Mouse (Mus musculus): ENCODE results near the gene Epb41l2. TPM values are rescaled to one million over a fixed set of nuclear protein-coding genes. Genes with fewer than 3 reads are reported as not detected.

The Epb41l2 gene
- total RNA-seq (2015; ENCODE audit: low replicate concordance) = 11.5 and 13.6 TPM in 2 replicates
- total RNA-seq (2017; ENCODE audit: low replicate concordance) = 6.0 and 8.3 TPM in 2 replicates

DNA sequence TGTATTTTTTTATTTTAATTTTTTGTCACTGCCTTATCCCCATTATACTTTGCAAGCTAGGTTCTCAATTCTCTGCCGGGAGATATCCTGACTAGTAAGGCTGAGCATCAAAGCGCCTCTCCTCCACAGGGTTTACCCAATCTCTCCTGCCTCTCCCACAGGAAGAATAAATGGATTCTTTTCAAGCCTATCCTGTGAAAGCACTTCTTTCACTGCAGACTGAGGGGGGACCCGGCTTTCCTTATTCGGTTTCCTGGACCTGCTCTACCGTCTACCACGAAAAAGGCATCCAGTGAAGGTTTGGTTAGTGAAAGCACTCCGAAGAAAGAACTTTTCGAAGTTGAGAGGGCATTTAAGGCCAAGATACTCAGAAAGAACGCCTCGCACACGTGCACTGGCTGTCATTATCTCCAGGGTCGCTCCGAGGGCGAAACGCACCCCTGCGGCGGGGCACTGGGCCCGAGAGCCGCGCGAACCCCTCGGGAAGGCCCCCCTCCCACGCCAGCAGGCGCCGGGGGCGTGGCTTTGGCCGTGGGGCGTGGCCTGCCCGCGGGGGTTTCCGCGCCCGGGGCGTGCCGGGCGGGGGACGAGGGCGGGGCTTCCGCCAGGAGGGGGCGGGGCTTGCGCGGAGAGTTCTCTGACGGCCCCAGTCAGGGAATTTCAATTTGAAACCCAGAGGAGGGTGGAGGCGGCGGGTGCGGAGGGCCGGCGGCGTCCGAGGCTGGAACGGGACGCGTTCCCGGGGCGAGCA lies at the start of gene Epb41l2:
Gene Epb41l2, plus strand, starts transcription at position 591 of the 751 bp plus-strand sequence.
- peak; percentile 73 for ATAC-seq (replicated peaks; ENCODE audit: low FRiP score, poor library complexity, severe bottlenecking)

DNA sequence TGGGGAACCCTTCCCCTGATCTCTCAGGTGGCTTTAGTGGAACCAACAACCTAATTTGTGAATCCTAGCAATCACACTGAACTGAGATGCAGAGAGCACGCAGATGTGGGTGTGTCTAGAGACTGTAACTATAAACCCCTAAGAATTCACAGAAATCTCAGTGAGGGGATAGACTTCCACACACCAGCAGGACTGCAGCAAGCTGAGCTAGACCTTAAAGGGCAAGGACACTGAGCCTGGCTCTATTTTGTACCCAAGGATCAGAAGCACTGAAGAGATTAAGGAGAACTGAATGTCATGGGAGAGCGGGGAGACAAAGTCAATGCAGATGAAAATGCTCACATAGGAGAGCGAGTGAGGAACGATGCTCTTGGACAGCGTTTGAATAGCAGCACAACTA lies 49.6 kb upstream of the Epb41l2 start:
- ATAC-seq (replicated peaks; ENCODE audit: low FRiP score, poor library complexity, severe bottlenecking) = no peak

- ATAC-seq (replicated peaks; ENCODE audit: low FRiP score, poor library complexity, severe bottlenecking) = no peak
Measured at GRCm38 (mm10) chr10:25310736-25311135, 48.9 kb upstream of the Epb41l2 start.

GRCm38 (mm10) chr10:25311554-25312212 lies 47.9 kb upstream of the Epb41l2 start:
- ATAC-seq (replicated peaks; ENCODE audit: low FRiP score, poor library complexity, severe bottlenecking) = no peak

DNA sequence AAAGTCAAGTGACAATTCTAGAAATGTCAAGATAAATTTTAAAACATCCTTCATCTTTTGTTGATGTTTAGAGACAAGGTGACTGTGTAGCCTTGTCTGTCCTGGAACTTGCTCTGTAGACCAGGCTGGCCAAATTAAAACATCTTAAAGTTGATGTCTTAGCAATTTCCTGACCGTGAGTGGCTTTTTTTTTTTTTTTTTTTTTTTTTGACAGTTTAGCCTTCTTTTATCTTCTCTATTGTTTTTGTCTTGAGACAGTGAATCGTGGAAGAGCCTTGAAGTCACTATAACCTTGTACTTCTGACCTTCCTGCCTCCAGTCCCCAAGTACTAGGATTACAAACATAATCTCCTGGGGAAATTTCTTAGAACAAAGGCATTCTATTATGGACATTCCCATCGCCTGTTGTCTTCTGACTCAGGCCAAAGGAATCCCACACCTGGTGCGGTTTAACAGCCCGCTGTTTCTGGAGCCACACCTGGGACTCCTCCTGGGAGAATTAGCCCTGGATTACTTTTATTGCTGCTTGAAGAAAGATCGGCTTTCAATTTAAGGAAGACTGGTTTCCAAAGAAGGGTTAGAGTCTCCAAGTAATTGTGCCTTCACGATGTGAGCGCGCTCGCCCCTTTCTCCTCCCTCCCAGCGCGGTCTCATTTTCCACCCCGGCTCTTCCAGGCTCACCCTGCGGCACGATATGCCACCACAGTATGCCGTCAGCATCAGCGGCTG lies 45.6 kb upstream of the Epb41l2 start:
- no peak for ATAC-seq (replicated peaks; ENCODE audit: low FRiP score, poor library complexity, severe bottlenecking)

DNA sequence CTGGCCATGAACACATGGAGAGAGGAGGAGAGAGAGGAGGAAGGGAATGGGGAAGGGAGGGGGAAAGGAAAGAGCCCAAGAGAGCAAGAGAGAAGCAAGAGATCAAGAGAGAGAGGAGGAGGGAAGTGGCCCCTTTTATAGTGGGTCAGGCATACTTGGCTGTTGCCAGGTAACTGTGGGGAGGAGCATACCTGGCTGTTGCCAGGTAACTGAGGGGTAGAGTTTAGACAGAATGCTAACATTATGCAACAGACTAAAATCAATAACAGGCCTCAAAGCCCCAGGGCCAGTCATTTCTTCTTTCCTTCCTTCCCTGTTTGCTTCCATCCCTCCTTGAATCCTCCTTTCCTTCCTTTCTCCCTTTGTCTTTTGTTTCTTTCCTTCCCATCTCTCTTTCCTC lies 41.9 kb upstream of the Epb41l2 start:
- ATAC-seq (replicated peaks; ENCODE audit: low FRiP score, poor library complexity, severe bottlenecking) = no peak

- ATAC-seq (replicated peaks; ENCODE audit: low FRiP score, poor library complexity, severe bottlenecking) = no peak
Measured at GRCm38 (mm10) chr10:25318405-25318804, 41.2 kb upstream of the Epb41l2 start.

DNA sequence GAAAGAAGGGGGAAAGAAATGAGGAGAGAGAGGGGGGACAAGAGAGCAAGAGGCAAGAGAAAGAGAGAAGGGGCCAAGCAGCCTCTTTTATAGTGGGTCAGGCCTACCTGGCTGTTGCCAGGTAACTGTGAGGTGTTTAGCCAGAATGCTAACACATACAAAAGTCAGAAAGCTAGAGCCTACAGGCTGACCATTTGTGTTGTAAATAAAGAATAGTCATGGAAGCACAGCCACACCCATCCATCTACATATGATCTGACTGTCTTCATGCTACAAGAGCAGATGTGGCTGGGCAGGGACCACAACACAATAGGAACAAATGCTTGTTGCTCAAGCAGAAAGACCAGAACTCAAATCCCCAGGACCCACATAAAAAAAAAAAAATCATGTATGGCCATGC lies 40.1 kb upstream of the Epb41l2 start:
- no peak for ATAC-seq (replicated peaks; ENCODE audit: low FRiP score, poor library complexity, severe bottlenecking)

- no peak for ATAC-seq (replicated peaks; ENCODE audit: low FRiP score, poor library complexity, severe bottlenecking)
Measured at GRCm38 (mm10) chr10:25321198-25321597, 38.4 kb upstream of the Epb41l2 start.

GRCm38 (mm10) chr10:25325690-25326089 lies 33.9 kb upstream of the Epb41l2 start:
- ATAC-seq (replicated peaks; ENCODE audit: low FRiP score, poor library complexity, severe bottlenecking) = no peak

DNA sequence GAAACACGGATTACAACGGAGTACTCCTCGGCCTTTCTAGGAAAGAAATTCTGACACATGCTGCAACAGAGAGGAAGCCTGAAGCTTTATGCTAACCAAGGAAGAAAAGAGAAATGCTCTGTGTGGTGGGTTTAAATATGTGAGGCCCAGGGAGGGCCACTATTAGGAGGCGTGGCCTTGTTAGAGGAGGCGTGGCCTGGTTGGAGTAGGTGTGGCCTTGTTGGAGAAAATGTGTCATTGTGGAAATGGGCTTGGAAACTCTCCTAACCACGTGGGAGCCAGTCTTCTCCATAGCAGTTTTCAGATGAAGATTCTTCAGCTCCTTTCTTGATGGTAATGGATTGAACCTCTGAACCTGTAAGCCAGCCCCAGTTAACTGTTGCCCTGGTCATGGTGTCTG lies 32.1 kb upstream of the Epb41l2 start:
- no peak for ATAC-seq (replicated peaks; ENCODE audit: low FRiP score, poor library complexity, severe bottlenecking)

- ATAC-seq (replicated peaks; ENCODE audit: low FRiP score, poor library complexity, severe bottlenecking) = no peak; the same call in 1 of the 2 replicates
Measured at GRCm38 (mm10) chr10:25330094-25330493, 29.5 kb upstream of the Epb41l2 start.

DNA sequence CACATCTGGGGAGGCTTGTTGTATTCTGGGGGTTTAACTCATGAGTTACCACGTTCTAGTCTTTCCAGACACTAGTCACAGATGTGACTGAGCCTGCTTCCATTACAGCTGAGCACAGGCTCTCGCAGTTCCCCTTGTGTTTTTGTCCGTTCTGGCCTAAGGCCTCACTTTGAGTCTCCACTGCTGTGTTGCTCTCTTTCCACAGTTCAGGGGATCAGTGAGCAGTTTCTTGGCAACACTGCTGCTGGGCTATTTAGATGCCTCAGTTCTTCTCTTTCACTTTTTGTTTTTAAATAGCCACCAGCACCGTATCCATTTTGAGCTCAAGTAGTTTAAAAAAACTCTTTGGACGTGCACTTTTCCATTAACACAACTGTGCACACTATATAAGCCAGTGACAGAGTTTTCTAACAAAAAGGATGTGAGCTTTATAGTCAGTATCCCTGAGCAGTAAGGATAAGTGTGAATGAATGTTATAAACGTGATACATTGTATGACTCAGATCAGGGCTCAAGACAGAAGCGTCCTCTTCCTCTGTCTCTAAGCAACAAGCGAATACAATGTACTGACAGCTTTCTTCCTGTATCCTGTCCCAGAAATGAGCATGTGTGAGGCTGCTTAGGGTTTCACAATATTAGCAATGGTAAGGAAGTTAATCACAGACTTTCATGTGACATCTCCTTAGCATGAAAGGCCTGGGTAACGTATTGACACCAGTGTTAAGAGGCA lies 28.1 kb upstream of the Epb41l2 start:
- no peak for ATAC-seq (replicated peaks; ENCODE audit: low FRiP score, poor library complexity, severe bottlenecking)

DNA sequence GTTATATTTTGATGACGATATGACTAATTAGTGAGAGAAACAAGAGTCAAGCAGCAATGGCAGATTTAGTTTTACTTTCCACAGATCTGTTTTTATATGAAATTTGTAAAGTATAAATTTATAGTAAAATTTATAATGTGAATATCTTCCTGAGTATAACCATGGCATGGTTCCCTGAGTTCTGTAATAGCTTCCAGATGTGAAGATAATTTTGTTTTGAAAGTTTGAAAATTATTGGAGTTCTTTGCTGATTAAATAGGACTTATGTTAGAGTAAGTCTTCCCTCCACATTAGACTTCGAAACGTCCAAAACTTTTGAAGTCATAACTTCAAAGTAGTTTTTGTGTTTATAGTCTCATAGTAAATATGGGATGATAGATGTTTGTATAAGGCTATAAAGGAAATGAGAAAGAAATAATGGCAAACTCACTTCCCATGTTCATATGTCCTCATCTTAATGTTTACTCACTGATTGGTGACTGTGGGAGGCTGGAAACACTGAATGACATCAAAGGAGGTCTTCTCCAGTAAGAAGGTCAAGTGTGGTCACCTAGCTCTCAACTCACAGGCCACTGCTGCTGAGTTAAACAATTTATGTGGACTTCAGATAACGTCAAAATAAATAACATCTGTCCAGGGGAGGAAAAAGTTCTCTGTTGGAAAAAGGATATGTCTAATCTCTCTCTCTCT lies 26.1 kb upstream of the Epb41l2 start:
- no peak for ATAC-seq (replicated peaks; ENCODE audit: low FRiP score, poor library complexity, severe bottlenecking)

- ATAC-seq (replicated peaks; ENCODE audit: low FRiP score, poor library complexity, severe bottlenecking) = no peak
Measured at GRCm38 (mm10) chr10:25340675-25341074, 18.9 kb upstream of the Epb41l2 start.

DNA sequence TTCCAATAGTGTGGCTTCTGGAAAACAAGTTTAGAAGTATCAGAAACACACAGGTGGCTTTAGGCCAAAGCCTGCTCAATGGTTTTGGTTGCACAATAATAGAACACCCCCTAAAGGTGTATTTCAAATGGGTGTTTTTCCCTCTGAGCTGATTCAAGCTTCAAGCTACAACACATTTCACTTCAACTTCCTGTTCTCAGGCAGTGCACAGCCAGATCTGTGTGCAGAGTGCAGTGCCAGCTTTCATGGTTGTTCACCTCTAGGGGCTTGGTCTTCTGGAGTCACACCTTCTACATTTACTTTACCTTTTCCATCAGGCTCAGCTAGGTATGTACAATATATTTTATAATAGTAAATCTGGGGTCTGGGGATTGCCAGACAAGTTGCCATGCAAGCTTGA lies 16.8 kb upstream of the Epb41l2 start:
- ATAC-seq (replicated peaks; ENCODE audit: low FRiP score, poor library complexity, severe bottlenecking) = no peak

DNA sequence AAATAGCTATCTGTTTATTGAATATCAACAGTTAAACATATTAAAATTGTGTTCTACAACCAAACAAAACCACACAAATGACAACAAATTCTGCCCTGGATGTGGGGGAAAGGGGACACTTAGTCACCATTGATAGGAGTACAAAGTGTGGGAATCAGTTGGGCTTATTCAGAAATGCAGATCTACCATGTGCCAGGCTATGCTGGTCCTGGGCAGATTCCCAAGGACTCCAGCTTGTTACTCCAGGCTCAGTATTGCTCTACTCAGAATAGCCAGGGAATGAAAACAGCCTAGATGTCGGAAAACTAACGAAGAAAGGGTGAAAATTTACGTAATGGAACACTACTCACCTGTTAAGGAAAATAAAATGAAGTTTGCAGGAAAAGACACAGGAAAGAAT lies 5.7 kb upstream of the Epb41l2 start:
- no peak for ATAC-seq (replicated peaks; ENCODE audit: low FRiP score, poor library complexity, severe bottlenecking)

DNA sequence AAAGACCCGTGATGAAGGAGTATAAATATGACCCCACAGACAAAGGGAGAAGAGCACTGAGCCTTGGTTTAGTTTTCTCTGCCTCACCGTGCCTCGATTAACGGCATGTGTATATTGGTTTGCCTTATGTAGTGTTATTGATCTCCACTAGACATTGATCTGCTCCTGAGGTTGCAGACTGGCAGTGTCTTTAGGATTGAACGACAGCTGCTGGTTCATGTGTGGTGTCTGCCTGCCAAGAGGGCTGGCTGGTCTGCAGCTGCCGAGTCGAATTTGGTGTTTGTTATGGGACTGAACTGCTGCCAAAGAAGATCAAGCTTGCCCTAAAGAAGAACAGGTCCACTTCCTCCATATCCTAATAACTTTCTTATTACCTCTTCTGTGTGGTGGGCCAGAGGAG lies 5.2 kb upstream of the Epb41l2 start:
- no peak for ATAC-seq (replicated peaks; ENCODE audit: low FRiP score, poor library complexity, severe bottlenecking)

GRCm38 (mm10) chr10:25359959-25360811 lies 587 bp downstream of the Epb41l2 start:
- no peak for ATAC-seq (replicated peaks; ENCODE audit: low FRiP score, poor library complexity, severe bottlenecking)
